25 mouse cellular contexts compared by ENCODE assay signal in genomic region chr5:47446305-47447028, GRCm38 (mm10).
A peak's percentile ranks its signal among the peaks of the same experiment; 100 is the strongest.
DNase-seq lines count a peak whose midpoint lies in the region; ATAC-seq and TF ChIP-seq lines count a peak whose summit lies in the region.
"Had no signal": no experiment of that assay in that cellular context is flagged by ENCODE, and none has a peak within 500 bp of the region (broad histone marks: within the 10 kb centered on the region; RNA-seq: fewer than 3 reads in every experiment).

No protein-coding gene starts in this region.

- no peak overlapping the region for H3K4me3 ChIP-seq in forebrain, embryonic 11.5 days (ENCODE audit: low read depth, low read length)
- H3K4me3 ChIP-seq in forebrain, embryonic 10.5 days: no peak overlapping the region
- no peak overlapping the region for H3K4me3 ChIP-seq in lung, embryonic 16.5 days (ENCODE audit: low read length)
- H3K4me3 ChIP-seq in lung, adult 2 months (replicated peaks; ENCODE audit: extremely low read depth, low read depth, low read length): no peak overlapping the region
- H3K4me3 ChIP-seq in forebrain, embryonic 16.5 days (replicated peaks; ENCODE audit: low read length): no peak overlapping the region
- H3K4me3 ChIP-seq: heart, adult 2 months; heart, embryonic 12.5 days; left cerebral cortex, adult 2 months; limb, embryonic 13.5 days; midbrain, embryonic 10.5 days; midbrain, embryonic 15.5 days; stomach, embryonic 15.5 days had no signal

- no peaks in the 10 kb centered on the region for H3K9me3 ChIP-seq in forebrain, embryonic 11.5 days (ENCODE audit: control insufficient read depth, low read length)
- H3K9me3 ChIP-seq in forebrain, embryonic 10.5 days: no peaks in the 10 kb centered on the region
- no peaks in the 10 kb centered on the region for H3K9me3 ChIP-seq in lung, embryonic 16.5 days (ENCODE audit: control insufficient read depth, low read length)
- no peaks in the 10 kb centered on the region for H3K9me3 ChIP-seq in forebrain, embryonic 16.5 days (ENCODE audit: control insufficient read depth, low read length)
- H3K9me3 ChIP-seq: heart, embryonic 12.5 days; limb, embryonic 13.5 days; midbrain, embryonic 10.5 days; midbrain, embryonic 15.5 days; stomach, embryonic 15.5 days had no signal

- no peaks in the 10 kb centered on the region for H3K4me1 ChIP-seq in forebrain, embryonic 11.5 days (replicated peaks; ENCODE audit: control insufficient read depth, insufficient read depth, low read length)
- no peaks in the 10 kb centered on the region for H3K4me1 ChIP-seq in forebrain, embryonic 10.5 days
- no peaks in the 10 kb centered on the region for H3K4me1 ChIP-seq in lung, embryonic 16.5 days (replicated peaks; ENCODE audit: control insufficient read depth, insufficient read depth, low read length)
- H3K4me1 ChIP-seq in lung, adult 2 months (ENCODE audit: control insufficient read depth, insufficient read depth, low read length): no peaks in the 10 kb centered on the region
- H3K4me1 ChIP-seq in forebrain, embryonic 16.5 days (replicated peaks; ENCODE audit: control insufficient read depth, insufficient read depth, low read length): no peaks in the 10 kb centered on the region
- H3K4me1 ChIP-seq: heart, embryonic 12.5 days; limb, embryonic 13.5 days; midbrain, embryonic 10.5 days; midbrain, embryonic 15.5 days; stomach, embryonic 15.5 days had no signal

- no peaks in the 10 kb centered on the region for H3K27me3 ChIP-seq in forebrain, embryonic 11.5 days (ENCODE audit: control insufficient read depth, insufficient read depth, low read length)
- no peaks in the 10 kb centered on the region for H3K27me3 ChIP-seq in forebrain, embryonic 10.5 days (ENCODE audit: poor library complexity, severe bottlenecking)
- no peaks in the 10 kb centered on the region for H3K27me3 ChIP-seq in lung, embryonic 16.5 days (ENCODE audit: control insufficient read depth, insufficient read depth, low read depth, low read length)
- no peaks in the 10 kb centered on the region for H3K27me3 ChIP-seq in forebrain, embryonic 16.5 days (replicated peaks; ENCODE audit: control insufficient read depth, insufficient read depth, low read length)
- H3K27me3 ChIP-seq: CH12.LX; heart, embryonic 12.5 days; limb, embryonic 13.5 days; midbrain, embryonic 15.5 days; stomach, embryonic 15.5 days had no signal

- no peak for TF ChIP-seq CTCF in lung, adult 2 months (IDR thresholded peaks at IDR 0.05; ENCODE audit: insufficient read depth, low read length)

- no peak for TF ChIP-seq POLR2A in lung, adult 2 months (IDR thresholded peaks at IDR 0.05; ENCODE audit: borderline replicate concordance, extremely low read depth, low read depth, low read length)

- 0 out of 2 replicates have a peak, but pooled peaks have one; percentile 36 for ATAC-seq in forebrain, embryonic 11.5 days (replicated peaks; ENCODE audit: low FRiP score)
- ATAC-seq in lung, embryonic 16.5 days (ENCODE audit: low read depth): peak; percentile 31; the same call in 1 of the 2 replicates
- peak; percentile 54; the same call in 1 of the 2 replicates for ATAC-seq in forebrain, embryonic 16.5 days
- ATAC-seq in megakaryocyte progenitor cell, adult 5-6 weeks (replicated peaks; ENCODE audit: poor library complexity): no peak
- ATAC-seq: midbrain, embryonic 15.5 days had no signal

- WGBS in forebrain, embryonic 11.5 days: 70% methylated on average over 5 of the region's 5 CpGs
- 85% methylated on average over 5 of the region's 5 CpGs for WGBS in forebrain, embryonic 10.5 days
- WGBS in lung, embryonic 16.5 days: 37% methylated on average over 5 of the region's 5 CpGs
- WGBS in lung, adult 2 months: 53% methylated on average over 5 of the region's 5 CpGs
- WGBS in forebrain, embryonic 16.5 days: 50% methylated on average over 5 of the region's 5 CpGs

- no peak for DNase-seq in forebrain, embryonic 11.5 days (ENCODE audit: low spot score)
- DNase-seq in forebrain, embryonic 10.5 days (ENCODE audit: extremely low spot score, low spot score): no peak
- no peak for DNase-seq in lung, adult 2 months
- DNase-seq in layer of hippocampus, postnatal 14 days (ENCODE audit: low spot score in 2 of 2): no peak
- DNase-seq: adrenal gland, adult 8-10 months; cerebellum, adult 11 months; cerebellum, adult 9-10 months; cerebellum, postnatal 36 days; heart, adult 2 months; heart, postnatal 4 days; kidney, adult 11 months; kidney, postnatal 25 days; lung, postnatal 14 days; right cerebral cortex, postnatal 14 days had no signal

- no peak overlapping the region for H3K4me2 ChIP-seq in forebrain, embryonic 11.5 days (ENCODE audit: low read depth, low read length, severe bottlenecking)
- H3K4me2 ChIP-seq in lung, embryonic 16.5 days (ENCODE audit: low read depth, low read length): no peak overlapping the region
- no peak overlapping the region for H3K4me2 ChIP-seq in forebrain, embryonic 16.5 days (ENCODE audit: low read length)
- H3K4me2 ChIP-seq: heart, embryonic 12.5 days; limb, embryonic 13.5 days; liver, embryonic 11.5 days; midbrain, embryonic 15.5 days; stomach, embryonic 15.5 days had no signal

- no peak overlapping the region for H3K27ac ChIP-seq in forebrain, embryonic 11.5 days (ENCODE audit: low read depth, low read length)
- H3K27ac ChIP-seq in forebrain, embryonic 10.5 days: no peak overlapping the region
- no peak overlapping the region for H3K27ac ChIP-seq in lung, embryonic 16.5 days (ENCODE audit: low read length)
- H3K27ac ChIP-seq in forebrain, embryonic 16.5 days (ENCODE audit: low read length): no peak overlapping the region
- H3K27ac ChIP-seq: heart, adult 2 months; left cerebral cortex, adult 2 months; limb, embryonic 13.5 days; midbrain, embryonic 10.5 days; midbrain, embryonic 15.5 days; stomach, embryonic 15.5 days had no signal

- no peaks in the 10 kb centered on the region for H3K36me3 ChIP-seq in forebrain, embryonic 11.5 days (ENCODE audit: control insufficient read depth, insufficient read depth, low read length)
- H3K36me3 ChIP-seq in forebrain, embryonic 10.5 days (replicated peaks): no peaks in the 10 kb centered on the region
- no peaks in the 10 kb centered on the region for H3K36me3 ChIP-seq in lung, embryonic 16.5 days (ENCODE audit: control insufficient read depth, insufficient read depth, low read length)
- H3K36me3 ChIP-seq in forebrain, embryonic 16.5 days (ENCODE audit: control insufficient read depth, insufficient read depth): no peaks in the 10 kb centered on the region
- H3K36me3 ChIP-seq: heart, embryonic 12.5 days; limb, embryonic 13.5 days; midbrain, embryonic 10.5 days; midbrain, embryonic 15.5 days; stomach, embryonic 15.5 days had no signal

- H3K9ac ChIP-seq in forebrain, embryonic 11.5 days (ENCODE audit: low read length): no peak overlapping the region
- H3K9ac ChIP-seq in lung, embryonic 16.5 days (ENCODE audit: low read length): no peak overlapping the region
- no peak overlapping the region for H3K9ac ChIP-seq in forebrain, embryonic 16.5 days (replicated peaks; ENCODE audit: low read depth, low read length)
- H3K9ac ChIP-seq: heart, embryonic 12.5 days; limb, embryonic 13.5 days; midbrain, embryonic 15.5 days; stomach, embryonic 15.5 days had no signal
